Mouse (Mus musculus) fibroblast of lung, adult 2 months (primary cell): ENCODE results near the gene Acaca.
"Not testable (repeated sequence)": the region's sequence is repeated elsewhere in the genome, so short reads cannot be mapped to it uniquely, and the experiment has no call there.

Experiments used
- DNase-seq: peaks from one replicate; pipeline ENCODE4 v3.0.0-alpha.2; 2011; ENCODE audit warnings: low read depth

The Acaca gene

GRCm38 (mm10) chr11:84338273-84338672 lies 208.8 kb downstream of the Acaca start:
- DNase-seq: not testable (repeated sequence)

GRCm38 (mm10) chr11:84340630-84341029 lies 211.2 kb downstream of the Acaca start:
- no peak for DNase-seq

GRCm38 (mm10) chr11:84344522-84345236 lies 215.2 kb downstream of the Acaca start:
- no peak for DNase-seq

- DNase-seq: no peak
Observed at GRCm38 (mm10) chr11:84347766-84348165, 218.3 kb downstream of the Acaca start.

- DNase-seq: no peak
Observed at GRCm38 (mm10) chr11:84348843-84349825, 219.7 kb downstream of the Acaca start.

GRCm38 (mm10) chr11:84351150-84351549 lies 221.7 kb downstream of the Acaca start:
- no peak for DNase-seq

- DNase-seq: no peak
Observed at GRCm38 (mm10) chr11:84353058-84353726, 223.7 kb downstream of the Acaca start.

- DNase-seq: no peak
Observed at GRCm38 (mm10) chr11:84357304-84357703, 227.8 kb downstream of the Acaca start.

GRCm38 (mm10) chr11:84357771-84358170 lies 228.3 kb downstream of the Acaca start:
- DNase-seq: peak; percentile 3

- DNase-seq: no peak
Observed at GRCm38 (mm10) chr11:84361551-84361950, 232.1 kb downstream of the Acaca start.

- no peak for DNase-seq
Observed at GRCm38 (mm10) chr11:84362633-84363243, 233.3 kb downstream of the Acaca start.

GRCm38 (mm10) chr11:84365313-84365712 lies 235.8 kb downstream of the Acaca start:
- DNase-seq: no peak

GRCm38 (mm10) chr11:84368902-84369301 lies 239.4 kb downstream of the Acaca start:
- DNase-seq: no peak

GRCm38 (mm10) chr11:84373122-84373521 lies 243.7 kb downstream of the Acaca start:
- no peak for DNase-seq

GRCm38 (mm10) chr11:84375951-84376496 lies 246.6 kb downstream of the Acaca start:
- DNase-seq: no peak

- no peak for DNase-seq
Observed at GRCm38 (mm10) chr11:84376510-84377365, 247.3 kb downstream of the Acaca start.

- DNase-seq: no peak
Observed at GRCm38 (mm10) chr11:84382450-84382849, 253.0 kb downstream of the Acaca start.

GRCm38 (mm10) chr11:84383891-84384290 lies 254.4 kb downstream of the Acaca start:
- DNase-seq: no peak

GRCm38 (mm10) chr11:84389332-84389731 lies 259.9 kb downstream of the Acaca start:
- DNase-seq: peak; percentile 14

- no peak for DNase-seq
Observed at GRCm38 (mm10) chr11:84391126-84391525, 261.7 kb downstream of the Acaca start.

- DNase-seq: not testable (repeated sequence)
Observed at GRCm38 (mm10) chr11:84392066-84392465, 262.6 kb downstream of the Acaca start.
